Mouse (Mus musculus) heart, adult 2 months (tissue): ENCODE data around the gene Bcdin3d. TPM values are rescaled to one million over a fixed set of nuclear protein-coding genes. Genes with fewer than 3 reads are reported as not detected.

Source experiments
- DNase-seq, 2 experiments: peaks; one replicate each; pipeline ENCODE4 v3.0.0; 2021
- H3K27ac ChIP-seq: fragments of 200-600 bp; 2 replicates; pipeline ENCODE4 v1.8.1; 2022
- H3K27me3 ChIP-seq: fragments of 200-500 bp; 2 replicates; pipeline ENCODE4 v1.6.1; 2012; ENCODE audit warnings: mild to moderate bottlenecking, low read length, inconsistent platforms, mixed read lengths; ENCODE audit not compliant: control insufficient read depth, insufficient read depth
- H3K36me3 ChIP-seq: fragments of 200-500 bp; 2 replicates; pipeline ENCODE4 v1.6.1; 2012; ENCODE audit warnings: low read length, inconsistent platforms; ENCODE audit not compliant: control insufficient read depth, insufficient read depth
- H3K4me1 ChIP-seq: fragments of 200-500 bp; 2 replicates; pipeline ENCODE4 v1.6.1; 2011; ENCODE audit warnings: low read length; ENCODE audit not compliant: control insufficient read depth, insufficient read depth
- H3K4me3 ChIP-seq: fragments of 200-600 bp; 2 replicates; pipeline ENCODE4 v1.8.1; 2022
- H3K79me2 ChIP-seq: fragments of 200-500 bp; replicated peaks from 2 replicates; pipeline ENCODE4 v1.6.1; 2012; ENCODE audit warnings: mild to moderate bottlenecking, inconsistent platforms, low read length, moderate library complexity, mixed read lengths; ENCODE audit not compliant: control insufficient read depth, insufficient read depth
- H3K9ac ChIP-seq: fragments of 200-500 bp; 2 replicates; pipeline ENCODE4 v1.6.1; 2012; ENCODE audit warnings: low read depth, mild to moderate bottlenecking, control low read depth, inconsistent platforms, low read length, mixed read lengths
- CTCF ChIP-seq: fragments of 200-600 bp; IDR thresholded peaks from 2 replicates; pipeline ENCODE4 v1.8.1; 2022; ENCODE audit warnings: antibody characterized with exemption, mild to moderate bottlenecking, moderate library complexity
- EP300 ChIP-seq: fragments of 200-500 bp; IDR thresholded peaks from 2 replicates; pipeline ENCODE4 v1.6.1; 2011; ENCODE audit warnings: low read depth, low read length, control low read depth; ENCODE audit not compliant: insufficient read depth
- POLR2A ChIP-seq: fragments of 200-500 bp; IDR thresholded peaks from 2 replicates; pipeline ENCODE4 v1.6.1; 2011; ENCODE audit warnings: mild to moderate bottlenecking, low read depth, low read length, control low read depth; ENCODE audit not compliant: insufficient read depth
- WGBS: fragments of 180-500 bp; shearing (Covaris S2); methylation state at CpG from one replicate; pipeline ENCODE4 v1.1.7; 2018; 5-methylcytosine and 5-hydroxymethylcytosine counted together
- intact Hi-C: fragments of 180-260 bp; cut with DNase I; formaldehyde crosslinking; loops from one replicate; pipeline ENCODE4 v1.15.1; 2025
- polyA plus RNA-seq: library from polyadenylated mRNA; depleted of rRNA; stranded (reverse); fragments of >200 nt; gene quantifications from 2 replicates; pipeline ENCODE4 v1.2.3, GENCODE M21; 2012
- total RNA-seq, 2 experiments: library from RNA; stranded (reverse); gene quantifications; 2 replicates each; pipeline ENCODE4 v1.2.3; 2021

Gene Bcdin3d
- total and polyA plus RNA-seq, 3 experiments: 2.5 to 4.2 (median 3.1) TPM

DNA sequence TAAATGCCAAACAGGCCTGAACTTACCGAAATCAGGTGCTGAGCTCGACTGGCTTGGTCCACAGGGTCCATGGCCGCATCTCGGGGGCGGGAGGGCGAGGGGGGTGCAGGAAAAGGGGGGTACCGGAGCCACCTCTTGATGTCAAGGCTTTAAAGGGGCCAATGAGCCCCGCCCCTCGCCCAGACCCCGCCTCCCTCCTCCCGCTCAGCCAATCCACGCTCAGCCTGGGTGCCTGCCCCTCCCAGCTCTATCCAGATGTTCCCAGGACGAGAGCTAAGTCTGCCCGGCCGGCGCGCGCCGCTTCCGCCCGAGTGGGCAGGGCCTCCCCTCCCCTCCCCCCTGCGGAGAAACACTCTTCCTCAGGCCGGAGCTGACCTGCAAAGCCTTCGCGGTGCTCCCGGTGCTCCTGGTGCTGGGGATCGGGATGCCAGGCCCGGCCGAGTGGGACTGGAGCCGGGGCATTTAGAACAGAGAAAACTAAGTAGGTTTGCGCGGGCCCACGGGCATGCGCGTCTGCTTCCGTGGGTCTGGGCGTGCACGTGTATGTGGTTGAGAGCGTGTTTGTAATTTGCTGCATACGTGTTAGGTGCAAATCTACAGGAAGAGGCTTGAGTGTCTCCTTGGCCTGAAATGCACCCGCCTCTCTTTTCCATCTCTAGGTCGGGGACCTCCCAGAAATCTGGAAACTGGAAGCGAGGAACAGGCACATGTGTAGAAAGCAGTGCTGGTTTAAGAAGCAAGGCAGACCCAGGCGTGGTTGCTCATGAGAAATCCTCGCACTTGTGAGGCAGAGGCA, 16.7 kb downstream of the Bcdin3d start, which contains the start of gene Nckap5l:
Gene Nckap5l, minus strand, starts transcription at position 143 of the 796 bp plus-strand sequence.
- WGBS: 1% methylated on average over 45 of the region's 45 CpGs
- H3K36me3 ChIP-seq: no peaks in the 10 kb centered on the region
- intact Hi-C loops: loop anchor here (2.0 kb wide), 1 partner anchor 37 kb away; no protein-coding TSS in a partner anchor

GRCm38 (mm10) chr15:99456963-99457605, 17.4 kb downstream of the Bcdin3d start:
- peak; percentile 83 to 84 for DNase-seq
- intact Hi-C loops: loop anchor here (2.0 kb wide), 1 partner anchor 36 kb away; no protein-coding TSS in a partner anchor
- H3K36me3 ChIP-seq: no peaks in the 10 kb centered on the region
- peak overlapping the region; percentile 93 for H3K27ac ChIP-seq
- H3K27me3 ChIP-seq: no peaks in the 10 kb centered on the region
- peaks cover 4% of the 10 kb centered on the region; the same call in 1 of the 2 replicates for H3K79me2 ChIP-seq
- H3K9ac ChIP-seq: peak overlapping the region; percentile 72
- H3K4me1 ChIP-seq: no peaks in the 10 kb centered on the region; the same call in none of the 2 replicates
- 3% methylated on average over 43 of the region's 43 CpGs for WGBS
- H3K4me3 ChIP-seq: peak overlapping the region; percentile 96
- TF ChIP-seq EP300 (no peak), POLR2A (no peak)

More for the DNA sequence above, 16.7 kb downstream of the Bcdin3d start, which contains the start of gene Nckap5l:
- peak; percentile 92 to 93 for DNase-seq
- Histone ChIP-seq H3K27ac (peak within 1 kb of the TSS; percentile 93), H3K4me1 (no peaks in the 10 kb centered on the region; the same call in none of the 2 replicates), H3K4me3 (peak within 1 kb of the TSS; percentile 96), H3K9ac (peak within 1 kb of the TSS; percentile 75), H3K79me2 (peaks cover 4% of the 10 kb centered on the region; the same call in 1 of the 2 replicates), H3K27me3 (no peaks in the 10 kb centered on the region)
- TF ChIP-seq EP300 (0 out of 2 replicates have a peak, but pooled peaks have one; percentile 5), CTCF (0 out of 2 replicates have a peak, but pooled peaks have one; percentile 8), POLR2A (peak; percentile 52)

- peak overlapping the region; percentile 96 for H3K4me3 ChIP-seq
- peak overlapping the region; percentile 72 for H3K9ac ChIP-seq
- H3K79me2 ChIP-seq: peaks cover 4% of the 10 kb centered on the region; the same call in 1 of the 2 replicates
- TF ChIP-seq POLR2A (no peak), EP300 (no peak), CTCF (no peak)
- peak overlapping the region; percentile 93 for H3K27ac ChIP-seq
- peak; percentile 27 to 39 for DNase-seq
- no peaks in the 10 kb centered on the region; the same call in none of the 2 replicates for H3K4me1 ChIP-seq
- WGBS: 24% methylated on average over 7 of the region's 7 CpGs
- intact Hi-C loops: loop anchor here (2.0 kb wide), 1 partner anchor 36 kb away; no protein-coding TSS in a partner anchor
- no peaks in the 10 kb centered on the region for H3K36me3 ChIP-seq
- H3K27me3 ChIP-seq: no peaks in the 10 kb centered on the region
These were observed 18.1 kb downstream of the Bcdin3d start for GRCm38 (mm10) chr15:99456338-99456962.

DNA sequence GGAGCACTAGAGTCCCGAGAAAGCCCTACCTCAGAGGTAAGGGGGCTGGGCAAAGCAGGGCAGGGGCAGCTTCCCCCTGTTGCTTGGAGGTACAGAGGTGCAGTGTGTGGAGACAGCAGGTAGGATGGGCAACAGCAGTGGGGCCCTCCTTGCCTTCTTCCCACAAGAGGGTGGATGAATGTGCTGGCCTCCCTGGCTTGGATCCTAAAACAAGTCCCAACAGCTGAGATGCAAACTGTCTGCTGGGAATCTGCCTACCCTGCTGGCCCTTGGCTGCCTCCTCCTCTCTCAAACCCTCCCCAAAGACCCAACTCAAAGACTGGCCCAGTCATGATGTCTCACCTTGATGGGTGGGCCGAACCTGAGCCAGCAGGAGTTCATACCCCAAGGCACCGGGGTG, 19.1 kb downstream of the Bcdin3d start:
- Histone ChIP-seq H3K27ac (no peak overlapping the region), H3K27me3 (no peaks in the 10 kb centered on the region), H3K36me3 (no peaks in the 10 kb centered on the region), H3K9ac (no peak overlapping the region), H3K4me3 (no peak overlapping the region), H3K4me1 (no peaks in the 10 kb centered on the region; the same call in none of the 2 replicates), H3K79me2 (peaks cover 4% of the 10 kb centered on the region; the same call in 1 of the 2 replicates)
- WGBS: 87% methylated on average over 3 of the region's 3 CpGs
- TF ChIP-seq POLR2A (no peak), EP300 (no peak), CTCF (no peak)
- intact Hi-C loops: no loop called here
- no peak for DNase-seq

DNA sequence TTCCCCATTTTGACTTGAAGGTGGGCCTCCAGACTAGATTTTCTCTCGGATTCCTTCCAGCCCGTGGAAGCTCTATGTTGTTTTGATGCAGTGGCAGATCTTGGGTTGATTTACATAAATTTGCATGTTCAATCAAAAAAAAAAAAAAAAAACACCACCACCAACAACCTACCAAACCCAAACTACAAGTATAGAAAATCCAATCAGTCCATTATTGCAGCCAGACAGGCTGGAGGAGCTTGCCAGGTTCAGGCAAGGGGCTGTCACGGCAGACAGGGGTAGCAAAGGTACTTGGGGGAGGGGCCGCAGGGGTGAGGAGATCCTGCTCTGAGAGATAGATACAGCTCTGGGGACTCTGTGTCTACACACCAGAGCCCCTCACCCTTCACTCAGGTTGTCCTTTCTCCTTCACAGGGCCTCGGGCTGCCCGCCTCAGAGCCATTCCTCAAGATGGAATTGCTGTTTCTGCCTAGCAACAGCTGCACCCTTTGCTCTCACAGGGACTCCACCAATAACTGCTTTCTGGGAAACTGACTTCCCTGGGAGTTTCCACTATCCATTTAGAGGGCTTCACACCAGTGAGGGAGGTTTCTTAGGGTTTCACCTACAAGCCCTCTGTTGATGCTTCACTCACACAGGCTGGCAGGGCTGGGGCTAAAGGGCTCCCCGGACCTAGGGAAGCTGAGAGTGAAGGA, 19.8 kb downstream of the Bcdin3d start:
- no peak for DNase-seq
- no peak for TF ChIP-seq POLR2A
- no peak for TF ChIP-seq CTCF
- no peak for TF ChIP-seq EP300
- no peak overlapping the region for H3K9ac ChIP-seq
- peaks cover 4% of the 10 kb centered on the region; the same call in 1 of the 2 replicates for H3K79me2 ChIP-seq
- peaks cover 2% of the 10 kb centered on the region; the same call in 1 of the 2 replicates for H3K36me3 ChIP-seq
- WGBS: 82% methylated on average over 7 of the region's 7 CpGs
- intact Hi-C loops: no loop called here
- no peaks in the 10 kb centered on the region for H3K27me3 ChIP-seq
- H3K27ac ChIP-seq: no peak overlapping the region
- peaks cover 3% of the 10 kb centered on the region for H3K4me1 ChIP-seq
- no peak overlapping the region for H3K4me3 ChIP-seq
